Mouse (Mus musculus): ENCODE results near the gene Tnfrsf1a. TPM values are rescaled to one million over a fixed set of nuclear protein-coding genes. Genes with fewer than 3 reads are reported as not detected.

Gene Tnfrsf1a
- total RNA-seq, 2 experiments from 2014 or later = 11.5 to 12.7 TPM

Other genes with a start within 250 kb of the Tnfrsf1a start
- 10 to 100 TPM; 27.1 to 28.0 TPM for gene Nop2, start 217.5 kb upstream of the Tnfrsf1a start, total RNA-seq (2021)
- 10 to 100 TPM; 52.7 to 63.0 TPM for gene Iffo1, start 204.1 kb upstream of the Tnfrsf1a start, total RNA-seq (2021)
- gene Gapdh, start 182.9 kb upstream of the Tnfrsf1a start, total RNA-seq (2021) = 1,000 to 10,000 TPM; 2,469 to 2,584 TPM
- gene Ncapd2, start 157.7 kb upstream of the Tnfrsf1a start, total RNA-seq (2021) = 10 to 100 TPM; 18.9 to 25.6 TPM
- 10 to 100 TPM; 70.4 to 73.6 TPM for gene Mrpl51, start 157.6 kb upstream of the Tnfrsf1a start, total RNA-seq (2021)
- gene Vamp1, start 133.8 kb upstream of the Tnfrsf1a start, total RNA-seq (2021) = 10 to 100 TPM; 87.8 to 97.9 TPM
- gene Tapbpl, start 117.5 kb upstream of the Tnfrsf1a start, total RNA-seq (2021) = 1 to 10 TPM; 3.5 to 4.0 TPM
- gene Cd27, start 112.4 kb upstream of the Tnfrsf1a start, total RNA-seq (2021) = not detected
- not detected for gene Tuba3a, start 63.3 kb upstream of the Tnfrsf1a start, total RNA-seq (2021)
- 1 to 10 TPM; 8.1 to 9.9 TPM for gene Ltbr, start 35.5 kb upstream of the Tnfrsf1a start, total RNA-seq (2021)
- gene Scnn1a, start 28.7 kb upstream of the Tnfrsf1a start, total RNA-seq (2021) = 1 to 10 TPM; 2.4 to 2.6 TPM
- under 1 TPM; 0.25 to 0.39 TPM for gene Plekhg6, start 31.4 kb downstream of the Tnfrsf1a start, total RNA-seq (2021)
- gene Cd9, start 145.4 kb downstream of the Tnfrsf1a start, total RNA-seq (2021) = 10 to 100 TPM; 48.6 to 56.9 TPM
- gene Vwf, start 197.4 kb downstream of the Tnfrsf1a start, total RNA-seq (2021) = 10 to 100 TPM; 12.5 to 17.6 TPM

Data from left cerebral cortex, postnatal 25 days (tissue).